Mouse (Mus musculus) liver, adult 2 months (tissue): ENCODE measurements around the gene Echs1. TPM values are rescaled to one million over a fixed set of nuclear protein-coding genes. Genes with fewer than 3 reads are reported as not detected.

Source experiments
- DNase-seq: peaks from one replicate; pipeline ENCODE4 v3.0.0-alpha.2; 2011; ENCODE audit warnings: low read depth, low spot score; ENCODE audit errors: extremely low read depth
- H3K27ac ChIP-seq: fragments of 200-500 bp; replicated peaks from 2 replicates; pipeline ENCODE4 v1.5.1; 2012; ENCODE audit warnings: low read depth, mild to moderate bottlenecking, control low read depth, inconsistent platforms, low read length; ENCODE audit not compliant: insufficient read depth
- H3K27me3 ChIP-seq: fragments of 200-500 bp; 2 replicates; pipeline ENCODE4 v1.6.1; 2012; ENCODE audit warnings: mild to moderate bottlenecking, moderate library complexity, low read length, inconsistent platforms; ENCODE audit not compliant: control insufficient read depth, insufficient read depth
- H3K36me3 ChIP-seq: fragments of 200-500 bp; 2 replicates; pipeline ENCODE4 v1.6.1; 2012; ENCODE audit warnings: low read length, inconsistent platforms; ENCODE audit not compliant: control insufficient read depth, insufficient read depth
- H3K4me1 ChIP-seq: fragments of 200-500 bp; 2 replicates; pipeline ENCODE4 v1.6.1; 2011; ENCODE audit warnings: low read length; ENCODE audit not compliant: control insufficient read depth, insufficient read depth
- H3K4me3 ChIP-seq: fragments of 200-500 bp; 2 replicates; pipeline ENCODE4 v1.5.1; 2011; ENCODE audit warnings: low read depth, mild to moderate bottlenecking, control low read depth, low read length, moderate library complexity; ENCODE audit not compliant: insufficient read depth
- H3K79me2 ChIP-seq: fragments of 200-500 bp; 2 replicates; pipeline ENCODE4 v1.6.1; 2012; ENCODE audit warnings: inconsistent platforms, mild to moderate bottlenecking, low read length, moderate library complexity; ENCODE audit not compliant: control insufficient read depth, insufficient read depth
- H3K9ac ChIP-seq: fragments of 200-500 bp; 2 replicates; pipeline ENCODE4 v1.6.1; 2012; ENCODE audit warnings: low read depth, mild to moderate bottlenecking, control low read depth, inconsistent platforms, low read length
- CTCF ChIP-seq: fragments of 200-500 bp; IDR thresholded peaks from 2 replicates; pipeline ENCODE4 v1.5.1; 2011; ENCODE audit warnings: low read depth, low read length, control low read depth
- POLR2A ChIP-seq: fragments of 200-500 bp; IDR thresholded peaks from 2 replicates; pipeline ENCODE4 v1.6.1; 2011; ENCODE audit warnings: low read length, control low read depth; ENCODE audit not compliant: insufficient read depth; ENCODE audit errors: extremely low read depth
- WGBS: fragments of 180-500 bp; shearing (Covaris S2); methylation state at CpG from one replicate; pipeline ENCODE4 v1.1.7; 2018; 5-methylcytosine and 5-hydroxymethylcytosine counted together
- polyA plus RNA-seq: library from polyadenylated mRNA; depleted of rRNA; stranded (reverse); fragments of >200 nt; gene quantifications from 2 replicates; pipeline ENCODE4 v1.2.3, GENCODE M21; 2012; rRNA removed
- total RNA-seq: library from RNA; depleted of rRNA; stranded (reverse); fragments of >200 nt; gene quantifications from 2 replicates; pipeline ENCODE4 v1.2.3, GENCODE M21; 2014; rRNA removed

Gene Echs1
- total RNA-seq (411 and 412 TPM in 2 replicates), polyA plus RNA-seq (271 and 349 TPM in 2 replicates)

DNA sequence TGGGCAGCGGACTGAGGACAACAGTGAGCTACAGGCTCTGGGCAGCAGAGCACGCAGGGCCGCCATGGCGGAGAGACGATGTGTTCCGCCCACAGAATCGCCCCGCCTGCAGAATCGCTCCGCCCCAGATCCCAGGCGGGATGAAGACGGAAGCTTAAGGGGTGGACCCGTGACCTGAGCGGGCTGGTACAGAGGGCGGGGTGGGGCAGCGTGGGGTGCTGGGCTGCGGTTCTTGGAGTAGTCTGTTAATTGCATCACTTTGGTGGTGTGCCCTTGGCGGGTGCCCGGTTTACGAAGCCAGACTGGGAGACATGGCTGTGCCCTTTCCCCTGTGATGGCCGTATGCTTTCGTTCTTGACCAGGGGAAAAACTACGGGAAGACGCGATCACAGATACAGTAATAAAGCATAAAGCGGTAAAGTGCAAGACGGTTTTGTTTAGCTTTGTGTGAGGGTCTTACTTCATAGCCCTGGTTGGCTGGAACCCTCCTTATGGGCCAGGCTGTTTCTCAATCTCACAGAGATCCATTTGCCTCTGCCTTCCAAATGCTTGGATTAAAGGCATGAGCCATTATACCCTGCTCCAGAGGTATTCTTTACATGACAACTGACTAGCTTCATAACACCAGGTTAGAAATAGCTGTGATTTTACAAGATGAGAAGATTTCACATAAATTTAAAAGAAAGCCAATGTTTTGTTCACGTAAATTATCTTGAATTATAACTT lies at the start of gene Echs1:
Gene Echs1 (minus strand): TSS at position 148 of the 726 bp plus-strand sequence.
- Histone ChIP-seq H3K4me3 (peak within 1 kb of the TSS; percentile 86), H3K36me3 (peaks cover 17% of the 10 kb centered on the region; the same call in 1 of the 2 replicates), H3K27me3 (no peaks in the 10 kb centered on the region), H3K27ac (peak within 1 kb of the TSS; percentile 98), H3K9ac (peak within 1 kb of the TSS; percentile 94), H3K4me1 (peaks cover 9% of the 10 kb centered on the region), H3K79me2 (no peaks in the 10 kb centered on the region; the same call in 1 of the 2 replicates)
- WGBS, result 3% methylated on average over 28 of the region's 28 CpGs
- TF ChIP-seq CTCF (no peak), POLR2A (peak; percentile 92)
- DNase-seq, result peak; percentile 93

DNA sequence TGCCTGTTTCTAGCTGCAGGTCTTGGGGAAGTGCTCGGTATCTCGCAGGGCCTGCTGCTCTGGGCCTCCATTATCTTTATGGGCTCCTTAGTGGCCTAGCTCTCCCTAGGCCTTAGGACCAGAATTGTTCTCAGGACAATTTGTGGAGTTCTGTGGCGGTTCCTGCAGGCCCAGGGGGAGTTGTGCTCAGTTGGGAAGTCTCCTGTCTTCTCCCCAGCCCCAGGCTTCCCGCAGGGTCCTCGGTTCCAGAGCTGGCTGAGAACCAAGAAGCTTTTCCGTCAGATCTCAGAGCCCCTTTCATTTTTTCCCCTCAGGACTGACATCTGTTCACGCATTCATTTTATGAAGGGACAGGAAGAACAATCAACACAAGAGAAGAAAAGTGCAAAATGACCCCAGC lies 48.4 kb upstream of the Echs1 start, which contains the start of gene Olfr522:
Gene Olfr522 (minus strand): TSS at position 101 of the 400 bp plus-strand sequence.
- H3K9ac ChIP-seq, result no peak within 1 kb of the TSS
- WGBS, result 76% methylated on average over 7 of the region's 7 CpGs
- H3K27me3 ChIP-seq, result 0 out of 2 replicates have a peak, but pooled peaks cover 2% of the 10 kb centered on the region
- no peak for DNase-seq
- no peak for TF ChIP-seq CTCF
- TF ChIP-seq POLR2A, result no peak
- H3K4me3 ChIP-seq, result no peak within 1 kb of the TSS
- no peaks in the 10 kb centered on the region for H3K36me3 ChIP-seq
- H3K27ac ChIP-seq, result no peak within 1 kb of the TSS
- H3K79me2 ChIP-seq, result no peaks in the 10 kb centered on the region
- H3K4me1 ChIP-seq, result no peaks in the 10 kb centered on the region

DNA sequence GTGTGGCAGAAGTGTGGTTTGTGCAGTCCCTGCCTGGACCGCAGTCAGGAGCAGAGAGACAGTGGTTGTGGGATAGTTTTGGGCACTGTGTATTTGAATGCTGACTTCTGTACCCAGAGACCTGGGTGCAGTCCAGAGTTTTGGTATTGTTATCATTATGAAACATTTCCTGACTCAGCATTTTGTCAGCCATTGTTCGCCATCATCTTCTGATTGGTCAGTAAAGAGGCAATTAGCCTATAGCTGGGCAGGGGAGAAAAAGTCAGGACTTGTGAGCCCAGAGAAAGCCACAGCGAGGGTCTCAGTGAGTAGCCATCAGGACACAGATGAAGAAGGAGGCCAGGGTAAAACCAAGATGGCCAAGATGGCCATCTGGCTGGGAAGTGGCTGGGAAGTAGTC lies 44.1 kb upstream of the Echs1 start:
- 87% methylated on average over 3 of the region's 3 CpGs for WGBS

DNA sequence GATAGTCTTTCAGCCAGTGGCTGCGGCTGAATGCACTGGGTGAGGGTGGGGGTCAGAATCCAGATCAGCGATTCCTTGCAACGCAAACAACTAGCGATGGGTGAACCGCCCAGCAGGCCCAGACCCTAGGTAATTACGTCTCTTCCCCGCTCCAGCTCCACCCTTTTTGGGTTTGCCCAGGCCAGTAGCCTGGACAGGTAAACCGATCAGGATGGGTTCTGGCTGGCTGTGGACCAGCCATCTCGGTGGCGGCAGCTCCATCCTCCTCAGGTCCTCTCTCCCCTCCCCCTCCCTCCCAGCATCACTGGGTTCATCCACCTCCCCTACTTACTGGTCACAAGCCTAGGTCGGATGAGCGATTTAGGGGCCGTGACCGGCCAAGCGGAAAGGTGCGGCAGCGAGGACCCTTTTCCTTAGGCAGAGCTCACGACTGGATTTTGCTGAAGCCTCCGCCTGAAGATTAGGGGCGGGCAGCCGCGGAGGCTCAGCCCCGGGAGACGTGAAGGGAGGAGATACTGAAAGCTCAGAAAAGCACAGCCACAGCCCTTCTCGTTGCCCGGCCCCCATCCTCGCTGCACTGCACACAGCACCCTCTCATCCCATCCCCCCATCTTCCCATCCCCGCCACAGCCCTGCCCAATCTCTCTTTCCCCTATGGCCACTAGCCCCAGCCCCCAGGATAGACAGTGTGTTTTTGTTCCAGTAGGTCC lies 38.1 kb upstream of the Echs1 start, which contains the start of gene Sprn:
Gene Sprn (minus strand): TSS at position 660 of the 710 bp plus-strand sequence.
- Histone ChIP-seq H3K36me3 (peaks cover 4% of the 10 kb centered on the region; the same call in 1 of the 2 replicates), H3K79me2 (no peaks in the 10 kb centered on the region), H3K4me3 (peak within 1 kb of the TSS; percentile 55), H3K27ac (0 out of 2 replicates have a peak within 1 kb of the TSS, but pooled peaks have one; percentile 16), H3K9ac (peak within 1 kb of the TSS; percentile 4), H3K27me3 (peaks cover 5% of the 10 kb centered on the region), H3K4me1 (no peaks in the 10 kb centered on the region)
- no peak for DNase-seq
- whole genome bisulfite sequencing, result 12% methylated on average over 28 of the region's 28 CpGs
- TF ChIP-seq CTCF (no peak), POLR2A (no peak)

More for the DNA sequence above, 44.1 kb upstream of the Echs1 start:
- Histone ChIP-seq H3K4me3 (no peak overlapping the region), H3K4me1 (no peaks in the 10 kb centered on the region), H3K27ac (no peak overlapping the region), H3K36me3 (no peaks in the 10 kb centered on the region), H3K79me2 (no peaks in the 10 kb centered on the region), H3K27me3 (0 out of 2 replicates have a peak, but pooled peaks cover 4% of the 10 kb centered on the region), H3K9ac (no peak overlapping the region)
- TF ChIP-seq CTCF (no peak), POLR2A (no peak)
- no peak for DNase-seq

DNA sequence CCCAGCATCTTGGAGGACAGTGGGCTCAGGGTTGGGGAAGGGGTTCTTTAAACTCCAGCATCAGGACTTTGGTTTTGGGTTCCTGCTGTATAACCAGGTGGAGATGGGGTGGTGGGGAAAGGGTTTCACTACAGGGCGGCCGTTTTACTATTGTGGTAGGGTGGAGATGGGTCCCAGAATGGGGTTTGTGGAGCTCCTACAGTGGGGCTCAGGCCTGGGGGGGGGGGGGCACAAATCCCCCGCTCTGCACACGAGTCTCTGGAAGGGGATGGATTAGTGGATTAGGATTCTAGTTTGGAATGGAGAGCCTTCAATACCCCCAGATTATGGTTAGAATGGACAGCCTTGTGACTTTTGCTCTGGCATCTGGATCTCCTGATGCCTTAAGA lies 37.5 kb upstream of the Echs1 start:
- 28% methylated on average over 4 of the region's 4 CpGs for WGBS
- TF ChIP-seq POLR2A (no peak), CTCF (no peak)
- peak overlapping the region; percentile 16; the same call in 1 of the 2 replicates for H3K27ac ChIP-seq
- H3K79me2 ChIP-seq, result no peaks in the 10 kb centered on the region
- H3K36me3 ChIP-seq, result peaks cover 4% of the 10 kb centered on the region; the same call in 1 of the 2 replicates
- DNase-seq, result no peak
- peaks cover 5% of the 10 kb centered on the region for H3K27me3 ChIP-seq
- H3K4me3 ChIP-seq, result peak overlapping the region; percentile 55; the same call in 1 of the 2 replicates
- H3K9ac ChIP-seq, result no peak overlapping the region
- no peaks in the 10 kb centered on the region for H3K4me1 ChIP-seq
